Mouse (Mus musculus) ES-Bruce4 (cell line): ENCODE data around the gene Sgms1. TPM values are rescaled to one million over a fixed set of nuclear protein-coding genes. Genes with fewer than 3 reads are reported as not detected.
A peak's percentile ranks its signal among the peaks of the same experiment; 100 is the strongest.

Experiments used
- H3K27ac ChIP-seq: 2 replicates; pipeline ENCODE4 v1.5.1; 2012; ENCODE audit warnings: low read length, inconsistent platforms; ENCODE audit not compliant: insufficient read depth
- H3K27me3 ChIP-seq: 2 replicates; pipeline ENCODE4 v1.6.1; 2012; ENCODE audit warnings: mild to moderate bottlenecking, low read length, inconsistent platforms; ENCODE audit not compliant: control insufficient read depth, poor library complexity, insufficient read depth, severe bottlenecking
- H3K36me3 ChIP-seq: 2 replicates; pipeline ENCODE4 v1.6.1; 2012; ENCODE audit warnings: inconsistent platforms, mild to moderate bottlenecking, low read length, moderate library complexity; ENCODE audit not compliant: control insufficient read depth, poor library complexity, insufficient read depth, severe bottlenecking
- H3K4me1 ChIP-seq: one replicate; pipeline ENCODE4 v1.8.1; 2011; ENCODE audit warnings: low read length; ENCODE audit not compliant: control insufficient read depth, insufficient read depth
- H3K4me3 ChIP-seq: 2 replicates; pipeline ENCODE4 v1.5.1; 2011; ENCODE audit warnings: low read depth, mild to moderate bottlenecking, low read length
- H3K9ac ChIP-seq: 2 replicates; pipeline ENCODE4 v1.6.1; 2012; ENCODE audit warnings: low read depth, mild to moderate bottlenecking, inconsistent platforms; ENCODE audit not compliant: poor library complexity, severe bottlenecking
- H3K9me3 ChIP-seq: replicated peaks from 2 replicates; pipeline ENCODE4 v1.6.1; 2012; ENCODE audit warnings: mild to moderate bottlenecking, low read length, inconsistent platforms; ENCODE audit not compliant: control insufficient read depth, poor library complexity, insufficient read depth, severe bottlenecking
- CTCF ChIP-seq: IDR thresholded peaks from one replicate; pipeline ENCODE4 v1.8.1; 2011; ENCODE audit warnings: low read depth, low read length
- EP300 ChIP-seq: IDR thresholded peaks from 2 replicates; pipeline ENCODE4 v1.6.1; 2011; ENCODE audit warnings: low read depth, low read length; ENCODE audit not compliant: insufficient read depth
- POLR2A ChIP-seq: IDR thresholded peaks from one replicate; pipeline ENCODE4 v1.8.1; 2011; ENCODE audit warnings: low read length; ENCODE audit not compliant: insufficient read depth
- polyA plus RNA-seq: library from polyadenylated mRNA; stranded (reverse); fragments of >200 nt; gene quantifications from 2 replicates; pipeline ENCODE4 v1.2.4, GENCODE M21; 2011; ENCODE audit warnings: low read depth; ENCODE audit not compliant: missing spikeins, insufficient read depth, insufficient read length

Gene Sgms1
- polyA plus RNA-seq, 1 experiment = 69.7 TPM

- H3K27ac ChIP-seq = no peak overlapping the region
- no peak for TF ChIP-seq POLR2A
- peak; percentile 23 for TF ChIP-seq CTCF
- H3K9ac ChIP-seq = no peak overlapping the region
- peaks cover 13% of the 10 kb centered on the region for H3K36me3 ChIP-seq
- H3K4me3 ChIP-seq = no peak overlapping the region
- H3K27me3 ChIP-seq = no peaks in the 10 kb centered on the region
- H3K9me3 ChIP-seq = no peaks in the 10 kb centered on the region
- H3K4me1 ChIP-seq = no peaks in the 10 kb centered on the region
These were observed 262.2 kb downstream of the Sgms1 start for GRCm38 (mm10) chr19:32127180-32127850.

- Histone ChIP-seq H3K36me3 (peaks cover 13% of the 10 kb centered on the region), H3K9ac (no peak overlapping the region), H3K9me3 (peaks cover 4% of the 10 kb centered on the region; the same call in 1 of the 2 replicates), H3K27me3 (no peaks in the 10 kb centered on the region), H3K27ac (no peak overlapping the region), H3K4me3 (no peak overlapping the region), H3K4me1 (no peaks in the 10 kb centered on the region)
- no peak for TF ChIP-seq POLR2A
- TF ChIP-seq EP300 = no peak
- TF ChIP-seq CTCF = no peak
These were observed 265.4 kb downstream of the Sgms1 start for GRCm38 (mm10) chr19:32124155-32124554.

GRCm38 (mm10) chr19:32123196-32123595 lies 266.3 kb downstream of the Sgms1 start:
- Histone ChIP-seq H3K4me1 (no peaks in the 10 kb centered on the region), H3K9ac (no peak overlapping the region), H3K4me3 (no peak overlapping the region), H3K27me3 (no peaks in the 10 kb centered on the region), H3K9me3 (peaks cover 4% of the 10 kb centered on the region; the same call in 1 of the 2 replicates), H3K27ac (no peak overlapping the region), H3K36me3 (peaks cover 13% of the 10 kb centered on the region)
- no peak for TF ChIP-seq EP300
- TF ChIP-seq POLR2A = no peak
- no peak for TF ChIP-seq CTCF

GRCm38 (mm10) chr19:32120798-32121197 lies 268.7 kb downstream of the Sgms1 start:
- TF ChIP-seq POLR2A (no peak), CTCF (no peak)
- Histone ChIP-seq H3K4me3 (no peak overlapping the region), H3K27me3 (no peaks in the 10 kb centered on the region), H3K27ac (no peak overlapping the region), H3K4me1 (no peaks in the 10 kb centered on the region), H3K36me3 (peaks cover 13% of the 10 kb centered on the region), H3K9me3 (peaks cover 4% of the 10 kb centered on the region; the same call in 1 of the 2 replicates), H3K9ac (no peak overlapping the region)

GRCm38 (mm10) chr19:32119666-32120065 lies 269.8 kb downstream of the Sgms1 start:
- no peak for TF ChIP-seq POLR2A
- no peak for TF ChIP-seq EP300
- no peak for TF ChIP-seq CTCF

GRCm38 (mm10) chr19:32118496-32118895 lies 271.0 kb downstream of the Sgms1 start:
- Histone ChIP-seq H3K9ac (no peak overlapping the region), H3K36me3 (no peaks in the 10 kb centered on the region; the same call in 1 of the 2 replicates), H3K27me3 (no peaks in the 10 kb centered on the region), H3K4me3 (no peak overlapping the region), H3K9me3 (peaks cover 4% of the 10 kb centered on the region; the same call in 1 of the 2 replicates), H3K27ac (no peak overlapping the region), H3K4me1 (no peaks in the 10 kb centered on the region)
- TF ChIP-seq EP300 (no peak), CTCF (no peak), POLR2A (no peak)

More at GRCm38 (mm10) chr19:32119666-32120065, 269.8 kb downstream of the Sgms1 start:
- Histone ChIP-seq H3K27me3 (no peaks in the 10 kb centered on the region), H3K4me3 (no peak overlapping the region), H3K36me3 (peaks cover 7% of the 10 kb centered on the region), H3K4me1 (no peaks in the 10 kb centered on the region), H3K9me3 (peaks cover 4% of the 10 kb centered on the region; the same call in 1 of the 2 replicates), H3K27ac (no peak overlapping the region), H3K9ac (no peak overlapping the region)
